Mouse (Mus musculus) CH12.LX (cell line): ENCODE data around the gene Gm5678. TPM values are rescaled to one million over a fixed set of nuclear protein-coding genes. Genes with fewer than 3 reads are reported as not detected.

Experiments used
- DNase-seq: peaks from one replicate; pipeline ENCODE4 v3.0.0-alpha.2; 2013; ENCODE audit errors: extremely low read depth
- H3K27ac ChIP-seq: 2 replicates; pipeline ENCODE4 v1.5.1; 2012; ENCODE audit warnings: low read depth, mild to moderate bottlenecking, control low read depth, moderate library complexity; ENCODE audit not compliant: insufficient read depth
- H3K27me3 ChIP-seq: replicated peaks from 2 replicates; pipeline ENCODE3; 2012; ENCODE audit warnings: inconsistent platforms
- H3K36me3 ChIP-seq, 2 experiments: replicated peaks in 1 of 2; 2 replicates each; pipeline versions ENCODE3 to v1.6.1; 2012; ENCODE audit warnings: inconsistent platforms in 1 of 2, low read length in 1 of 2, mild to moderate bottlenecking in 1 of 2, mixed read lengths in 1 of 2, moderate library complexity in 1 of 2; ENCODE audit not compliant: control insufficient read depth in 1 of 2, insufficient read depth in 1 of 2
- H3K4me1 ChIP-seq, 2 experiments: 2 replicates each; pipeline ENCODE4 v1.6.1; 2012; ENCODE audit warnings: inconsistent platforms in 1 of 2, moderate library complexity in 1 of 2; ENCODE audit not compliant: insufficient read depth in 2 of 2, control insufficient read depth in 1 of 2
- H3K4me2 ChIP-seq: 2 replicates; pipeline ENCODE4 v1.6.1; 2012; ENCODE audit warnings: low read depth, mild to moderate bottlenecking, control low read depth; ENCODE audit not compliant: poor library complexity, insufficient read depth, severe bottlenecking
- H3K4me3 ChIP-seq, 3 experiments: fragments of 150-350 bp in 1 of 3; sonication (generic) in 1 of 3; replicated peaks in 1 of 3; 2 replicates each; pipeline versions ENCODE3 to v1.5.1; 2011 to 2012; ENCODE audit warnings: low read depth in 2 of 3, low read length in 2 of 3, mild to moderate bottlenecking in 2 of 3, moderate library complexity in 2 of 3, control low read depth in 1 of 3, improper control_type of control experiment in 1 of 3, inconsistent platforms in 1 of 3, mixed read lengths in 1 of 3; ENCODE audit not compliant: poor library complexity in 1 of 3
- H3K79me2 ChIP-seq: replicated peaks from 2 replicates; pipeline ENCODE4 v1.6.1; 2012; ENCODE audit warnings: mild to moderate bottlenecking, moderate library complexity; ENCODE audit not compliant: control insufficient read depth, poor library complexity, insufficient read depth, severe bottlenecking; ENCODE audit errors: extremely low read depth
- H3K9ac ChIP-seq: 2 replicates; pipeline ENCODE4 v1.6.1; 2012; ENCODE audit warnings: low read depth, mild to moderate bottlenecking, control low read depth, moderate library complexity; ENCODE audit not compliant: insufficient read depth
- H3K9me3 ChIP-seq: replicated peaks from 2 replicates; pipeline ENCODE3; 2012; ENCODE audit warnings: low read length, inconsistent platforms, mixed read lengths
- BHLHE40 ChIP-seq: IDR thresholded peaks from 2 replicates; pipeline ENCODE4 v1.6.1; 2011; ENCODE audit warnings: mild to moderate bottlenecking, low read depth, low read length, improper control_type of control experiment
- CHD2 ChIP-seq: IDR thresholded peaks from 2 replicates; pipeline ENCODE4 v1.6.1; 2011; ENCODE audit warnings: low read length, improper control_type of control experiment
- CTCF ChIP-seq, 2 experiments: IDR thresholded peaks in 1 of 2; conservative IDR thresholded peaks in 1 of 2; 2 replicates each; pipeline ENCODE4 v1.5.1; 2011 to 2012; ENCODE audit warnings: low read depth in 2 of 2, low read length in 2 of 2, improper control_type of control experiment in 1 of 2, inconsistent platforms in 1 of 2, mild to moderate bottlenecking in 1 of 2, moderate library complexity in 1 of 2
- E2F4 ChIP-seq: IDR thresholded peaks from 2 replicates; pipeline ENCODE4 v1.6.1; 2011; ENCODE audit warnings: low read depth, low read length, improper control_type of control experiment; ENCODE audit not compliant: insufficient replicate concordance
- EP300 ChIP-seq: IDR thresholded peaks from 2 replicates; pipeline ENCODE4 v1.6.1; 2011; ENCODE audit warnings: low read length, improper control_type of control experiment
- HCFC1 ChIP-seq: IDR thresholded peaks from 2 replicates; pipeline ENCODE4 v1.6.1; 2012; ENCODE audit warnings: low read depth, mild to moderate bottlenecking, inconsistent platforms, low read length, improper control_type of control experiment
- IRF4 ChIP-seq: IDR thresholded peaks from 2 replicates; pipeline ENCODE4 v1.6.1; 2014; ENCODE audit warnings: low read depth, mild to moderate bottlenecking, inconsistent platforms, low read length, improper control_type of control experiment
- MAFK ChIP-seq: IDR thresholded peaks from 2 replicates; pipeline ENCODE4 v1.6.1; 2011; ENCODE audit warnings: low read length, improper control_type of control experiment; ENCODE audit not compliant: insufficient replicate concordance
- MEF2A ChIP-seq: IDR thresholded peaks from 2 replicates; pipeline ENCODE4 v1.6.1; 2014; ENCODE audit warnings: low read depth, mild to moderate bottlenecking, inconsistent platforms, low read length, improper control_type of control experiment, borderline replicate concordance
- MYC ChIP-seq: IDR thresholded peaks from 2 replicates; pipeline ENCODE4 v1.6.1; 2011; ENCODE audit warnings: low read depth, mild to moderate bottlenecking, improper control_type of control experiment, low read length
- NELFE ChIP-seq: IDR thresholded peaks from 2 replicates; pipeline ENCODE4 v1.6.1; 2011; ENCODE audit warnings: low read depth, low read length, improper control_type of control experiment
- NRF1 ChIP-seq: IDR thresholded peaks from 2 replicates; pipeline ENCODE4 v1.6.1; 2014; ENCODE audit warnings: low read depth, mild to moderate bottlenecking, inconsistent platforms, low read length, improper control_type of control experiment, moderate library complexity
- RCOR1 ChIP-seq: conservative IDR thresholded peaks from 2 replicates; pipeline ENCODE4 v1.6.1; 2012; ENCODE audit warnings: low read depth, mild to moderate bottlenecking, inconsistent platforms, low read length, improper control_type of control experiment
- SIN3A ChIP-seq: IDR thresholded peaks from 2 replicates; pipeline ENCODE4 v1.6.1; 2012; ENCODE audit warnings: low read length, improper control_type of control experiment, inconsistent platforms
- TBP ChIP-seq: conservative IDR thresholded peaks from 2 replicates; pipeline ENCODE4 v1.6.1; 2011; ENCODE audit warnings: low read depth, low read length, improper control_type of control experiment
- USF2 ChIP-seq: conservative IDR thresholded peaks from 2 replicates; pipeline ENCODE4 v1.6.1; 2011; ENCODE audit warnings: low read depth, low read length, improper control_type of control experiment
- ZC3H11A ChIP-seq: IDR thresholded peaks from 2 replicates; pipeline ENCODE4 v1.6.1; 2012; ENCODE audit warnings: low read depth, mild to moderate bottlenecking, inconsistent platforms, low read length, improper control_type of control experiment
- ZKSCAN1 ChIP-seq: IDR thresholded peaks from 2 replicates; pipeline ENCODE4 v1.6.1; 2012; ENCODE audit warnings: low read depth, inconsistent platforms, low read length, improper control_type of control experiment, borderline replicate concordance
- ZNF384 ChIP-seq: IDR thresholded peaks from 2 replicates; pipeline ENCODE4 v1.6.1; 2012; ENCODE audit warnings: low read depth, low read length, improper control_type of control experiment, inconsistent platforms
- dilution Hi-C: fragments of 300-500 bp; cut with MboI; formaldehyde crosslinking; loops from 2 replicates; pipeline ENCODE4 v1.14.3; 2020; ENCODE audit warnings: low sequenced_read_pairs; ENCODE audit not compliant: extremely low pct_unique_long_range_greater_than_20kb, extremely low pct_ligation_motif_present
- in situ Hi-C: fragments of 300-500 bp; cut with MboI; formaldehyde crosslinking; loops from 3 replicates; pipeline ENCODE4 v1.14.3; 2019; ENCODE audit warnings: low sequenced_read_pairs, low pct_ligation_motif_present, low pct_unique_long_range_greater_than_20kb, mixed read lengths
- polyA plus RNA-seq: library from polyadenylated mRNA; unstranded; fragments of >175 nt; gene quantifications from 2 replicates; pipeline ENCODE4 v1.2.1, GENCODE M21; 2012; ENCODE audit warnings: low read depth; ENCODE audit not compliant: insufficient read length
- total RNA-seq, 2 experiments: library from RNA; depleted of rRNA; stranded (reverse); fragments of 300-350 nt in 1 of 2; fragments of >200 nt in 1 of 2; gene quantifications; 2 replicates each; pipeline ENCODE4 v1.2.3; 2012 to 2014

The Gm5678 gene
- total and polyA plus RNA-seq, 3 experiments, result not detected

DNA sequence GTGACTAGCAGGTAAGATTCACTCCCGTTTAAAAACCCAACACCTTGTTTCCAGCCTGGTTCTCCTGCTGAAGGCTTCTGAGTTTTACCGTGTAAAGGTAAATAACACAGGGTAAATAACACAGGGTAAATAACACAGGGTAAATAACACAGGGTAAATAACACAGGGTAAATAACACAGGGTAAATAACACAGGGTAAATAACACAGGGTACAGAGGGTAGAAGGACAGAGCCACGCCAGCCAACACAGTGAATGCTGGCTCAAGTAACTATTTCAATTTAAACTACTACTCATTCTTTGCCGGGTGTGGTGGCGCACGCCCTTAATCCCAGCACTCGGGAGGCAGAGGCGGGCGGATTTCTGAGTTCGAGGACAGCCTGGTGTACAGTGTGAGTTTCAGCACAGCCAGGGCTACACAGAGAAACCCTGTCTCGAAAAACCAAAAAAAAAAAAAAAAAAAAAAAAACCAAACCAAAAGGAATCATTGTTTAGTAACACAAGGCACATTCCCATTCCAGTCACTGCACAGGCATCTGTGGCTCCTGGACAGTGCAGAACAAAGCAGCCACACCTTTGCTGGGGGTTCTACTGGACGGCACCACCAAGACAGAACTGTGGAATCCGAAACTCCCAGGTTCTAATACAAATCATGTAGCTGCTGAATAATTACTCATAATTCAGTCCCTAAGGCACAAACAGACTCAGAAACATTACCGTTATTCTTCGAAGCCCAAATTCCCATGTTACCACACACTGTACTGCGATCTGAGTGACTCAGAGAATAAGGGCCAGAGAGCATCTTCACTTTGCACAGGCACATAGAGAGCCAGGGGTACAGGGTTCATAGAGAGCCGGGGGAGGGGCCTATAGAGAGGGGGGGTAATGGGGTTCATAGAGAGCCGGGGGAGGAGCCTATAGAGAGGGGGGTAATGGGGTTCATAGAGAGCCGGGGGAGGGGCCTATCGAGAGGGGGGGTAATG, 36.2 kb upstream of the Gm5678 start:
- H3K36me3 ChIP-seq, result peaks cover 35 to 81% of the 10 kb centered on the region in 2 experiments
- dilution Hi-C loops, result no loop called here

DNA sequence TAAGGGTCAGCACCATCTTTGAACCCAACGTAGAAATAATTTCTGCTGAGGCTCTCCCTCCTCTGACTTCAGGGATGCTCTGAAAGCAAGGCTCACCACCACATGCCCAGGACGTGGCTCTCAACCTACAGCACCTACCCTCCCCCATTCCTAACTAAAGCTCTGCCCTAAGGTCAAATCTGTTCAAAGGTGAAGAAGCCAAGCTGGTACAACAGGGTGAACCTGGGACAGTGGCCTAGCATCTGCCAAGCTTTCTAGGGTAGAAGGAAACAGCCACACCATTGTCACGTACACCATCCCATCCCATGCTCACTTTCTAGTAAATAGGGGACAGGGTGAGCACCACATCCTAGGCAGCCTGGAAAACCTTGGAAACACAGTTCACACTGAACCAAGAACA, 35.2 kb upstream of the Gm5678 start:
- Histone ChIP-seq H3K4me1 (peaks cover 0 to 4% of the 10 kb centered on the region in 2 experiments; a peak in 1 of 4 replicates), H3K27me3 (no peaks in the 10 kb centered on the region), H3K36me3 (peaks cover 42 to 83% of the 10 kb centered on the region in 2 experiments), H3K4me3 (no peak overlapping the region), H3K79me2 (no peaks in the 10 kb centered on the region), H3K9me3 (no peaks in the 10 kb centered on the region), H3K9ac (no peak overlapping the region), H3K4me2 (no peak overlapping the region), H3K27ac (no peak overlapping the region)
- no peak for TF ChIP-seq E2F4
- dilution Hi-C loops, result no loop called here
- in situ Hi-C loops, result no loop called here
- DNase-seq, result no peak

More for the DNA sequence above, 36.2 kb upstream of the Gm5678 start:
- Histone ChIP-seq H3K79me2 (no peaks in the 10 kb centered on the region), H3K9me3 (no peaks in the 10 kb centered on the region), H3K4me3 (no peak overlapping the region), H3K27ac (no peak overlapping the region), H3K4me1 (peaks cover 0 to 12% of the 10 kb centered on the region in 2 experiments; a peak in 2 of 4 replicates), H3K9ac (no peak overlapping the region), H3K27me3 (no peaks in the 10 kb centered on the region), H3K4me2 (no peak overlapping the region)
- no peak for DNase-seq
- in situ Hi-C loops, result no loop called here
- TF ChIP-seq MYC (no peak), CHD2 (no peak), HCFC1 (no peak), ZNF384 (no peak), NELFE (no peak), BHLHE40 (no peak), MAFK (no peak), USF2 (no peak), RCOR1 (no peak), TBP (no peak), NRF1 (no peak), EP300 (no peak), ZKSCAN1 (no peak), ZC3H11A (no peak), SIN3A (no peak), IRF4 (no peak), MEF2A (no peak), CTCF (conservative IDR thresholded peaks at IDR 0.05 in 1 of 2, IDR thresholded peaks at IDR 0.05 in 1 of 2; ENCODE audit: low read depth in 2 of 2, low read length in 2 of 2) (no peak)
